Mouse (Mus musculus): ENCODE measurements around the gene Nudt3. TPM values are rescaled to one million over a fixed set of nuclear protein-coding genes. Genes with fewer than 3 reads are reported as not detected.

The Nudt3 gene
- polyA plus RNA-seq, 1 experiment from 2014 or later: 96.2 TPM

GRCm38 (mm10) chr17:27628376-27628775 is 5.1 kb upstream of the Nudt3 start:
- no peak overlapping the region for H3K27ac ChIP-seq
- no peak for DNase-seq (ENCODE audit: low spot score)
- no peaks in the 10 kb centered on the region for H3K27me3 ChIP-seq (ENCODE audit: low read depth, poor library complexity, severe bottlenecking)
- peaks cover 50% of the 10 kb centered on the region for H3K36me3 ChIP-seq
- H3K4me1 ChIP-seq: peaks cover 53% of the 10 kb centered on the region
- H3K4me3 ChIP-seq: no peak overlapping the region
- 89% methylated on average over 8 of the region's 8 CpGs for WGBS
- no peaks in the 10 kb centered on the region for H3K9me3 ChIP-seq (replicated peaks)

- no peak for DNase-seq (ENCODE audit: low spot score)
- Histone ChIP-seq H3K4me3 (no peak overlapping the region), H3K27me3 (ENCODE audit: low read depth, poor library complexity, severe bottlenecking) (no peaks in the 10 kb centered on the region), H3K9me3 (replicated peaks) (no peaks in the 10 kb centered on the region), H3K27ac (no peak overlapping the region), H3K4me1 (peaks cover 45% of the 10 kb centered on the region), H3K36me3 (peaks cover 41% of the 10 kb centered on the region)
- 57% methylated on average over 5 of the region's 5 CpGs for WGBS
Measured at GRCm38 (mm10) chr17:27627451-27627850, 4.2 kb upstream of the Nudt3 start.

- no peak overlapping the region for H3K4me3 ChIP-seq
- H3K36me3 ChIP-seq: peaks cover 33% of the 10 kb centered on the region
- WGBS: 27% methylated on average over 5 of the region's 5 CpGs
- H3K9me3 ChIP-seq (replicated peaks): no peaks in the 10 kb centered on the region
- H3K27me3 ChIP-seq (ENCODE audit: low read depth, poor library complexity, severe bottlenecking): no peaks in the 10 kb centered on the region
- no peak for DNase-seq (ENCODE audit: low spot score)
- H3K27ac ChIP-seq: no peak overlapping the region
- peaks cover 39% of the 10 kb centered on the region for H3K4me1 ChIP-seq
Measured at GRCm38 (mm10) chr17:27626681-27627080, 3.4 kb upstream of the Nudt3 start.

- H3K4me3 ChIP-seq: no peak overlapping the region
- no peaks in the 10 kb centered on the region for H3K9me3 ChIP-seq (replicated peaks)
- H3K4me1 ChIP-seq: peaks cover 41% of the 10 kb centered on the region
- H3K27ac ChIP-seq: no peak overlapping the region
- no peak for DNase-seq (ENCODE audit: low spot score)
- H3K27me3 ChIP-seq (ENCODE audit: low read depth, poor library complexity, severe bottlenecking): no peaks in the 10 kb centered on the region
- H3K36me3 ChIP-seq: peaks cover 23% of the 10 kb centered on the region
- 36% methylated on average over 7 of the region's 7 CpGs for WGBS
Measured at GRCm38 (mm10) chr17:27625455-27626251, 2.4 kb upstream of the Nudt3 start.

- H3K9me3 ChIP-seq (replicated peaks): no peaks in the 10 kb centered on the region; the same call in 1 of the 2 replicates
- H3K27me3 ChIP-seq (ENCODE audit: low read depth, poor library complexity, severe bottlenecking): no peaks in the 10 kb centered on the region
- peak overlapping the region; percentile 98 for H3K27ac ChIP-seq
- H3K4me3 ChIP-seq: peak overlapping the region; percentile 86
- peaks cover 27% of the 10 kb centered on the region for H3K36me3 ChIP-seq
- under 1% methylated on average over 70 of the region's 80 CpGs for WGBS
- peaks cover 45% of the 10 kb centered on the region for H3K4me1 ChIP-seq
- DNase-seq (ENCODE audit: low spot score): peak; percentile 80
Measured at GRCm38 (mm10) chr17:27622611-27623359, 510 bp downstream of the Nudt3 start.

- WGBS: 5% methylated on average over 23 of the region's 23 CpGs
Measured at GRCm38 (mm10) chr17:27621705-27622531, 1.4 kb downstream of the Nudt3 start.

GRCm38 (mm10) chr17:27621161-27621560 is 2.1 kb downstream of the Nudt3 start:
- 66% methylated on average over 8 of the region's 8 CpGs for WGBS
- H3K4me1 ChIP-seq: peaks cover 38% of the 10 kb centered on the region
- H3K9me3 ChIP-seq (replicated peaks): no peaks in the 10 kb centered on the region; the same call in 1 of the 2 replicates
- peak overlapping the region; percentile 86 for H3K4me3 ChIP-seq
- DNase-seq (ENCODE audit: low spot score): no peak
- H3K27me3 ChIP-seq (ENCODE audit: low read depth, poor library complexity, severe bottlenecking): no peaks in the 10 kb centered on the region
- peaks cover 43% of the 10 kb centered on the region for H3K36me3 ChIP-seq
- H3K27ac ChIP-seq: peak overlapping the region; percentile 98; the same call in 1 of the 2 replicates

More at GRCm38 (mm10) chr17:27621705-27622531, 1.4 kb downstream of the Nudt3 start:
- peak overlapping the region; percentile 86 for H3K4me3 ChIP-seq
- peak overlapping the region; percentile 98 for H3K27ac ChIP-seq
- DNase-seq (ENCODE audit: low spot score): peak; percentile 55
- H3K36me3 ChIP-seq: peaks cover 36% of the 10 kb centered on the region
- H3K9me3 ChIP-seq (replicated peaks): no peaks in the 10 kb centered on the region; the same call in 1 of the 2 replicates
- peaks cover 44% of the 10 kb centered on the region for H3K4me1 ChIP-seq
- no peaks in the 10 kb centered on the region for H3K27me3 ChIP-seq (ENCODE audit: low read depth, poor library complexity, severe bottlenecking)

- Histone ChIP-seq H3K27me3 (ENCODE audit: low read depth, poor library complexity, severe bottlenecking) (no peaks in the 10 kb centered on the region), H3K36me3 (peaks cover 72% of the 10 kb centered on the region), H3K4me1 (peaks cover 22% of the 10 kb centered on the region), H3K27ac (no peak overlapping the region), H3K9me3 (replicated peaks) (no peaks in the 10 kb centered on the region; the same call in 1 of the 2 replicates), H3K4me3 (no peak overlapping the region)
- DNase-seq (ENCODE audit: low spot score): no peak
- 78% methylated on average over 7 of the region's 7 CpGs for WGBS
Measured at GRCm38 (mm10) chr17:27615388-27615787, 7.9 kb downstream of the Nudt3 start.

- Histone ChIP-seq H3K9me3 (replicated peaks) (no peaks in the 10 kb centered on the region; the same call in 1 of the 2 replicates), H3K27ac (no peak overlapping the region), H3K4me3 (no peak overlapping the region), H3K27me3 (ENCODE audit: low read depth, poor library complexity, severe bottlenecking) (no peaks in the 10 kb centered on the region), H3K4me1 (peaks cover 20% of the 10 kb centered on the region), H3K36me3 (peaks cover 61% of the 10 kb centered on the region)
- WGBS: 83% methylated on average over 4 of the region's 4 CpGs
- no peak for DNase-seq (ENCODE audit: low spot score)
Measured at GRCm38 (mm10) chr17:27613016-27613415, 10.3 kb downstream of the Nudt3 start.

GRCm38 (mm10) chr17:27611994-27612393 is 11.3 kb downstream of the Nudt3 start:
- Histone ChIP-seq H3K4me3 (no peak overlapping the region), H3K4me1 (peaks cover 20% of the 10 kb centered on the region), H3K27ac (no peak overlapping the region), H3K36me3 (peaks cover 55% of the 10 kb centered on the region), H3K27me3 (ENCODE audit: low read depth, poor library complexity, severe bottlenecking) (no peaks in the 10 kb centered on the region), H3K9me3 (replicated peaks) (no peaks in the 10 kb centered on the region)
- 84% methylated on average over 5 of the region's 5 CpGs for WGBS
- DNase-seq (ENCODE audit: low spot score): no peak

- H3K27ac ChIP-seq: no peak overlapping the region
- no peaks in the 10 kb centered on the region for H3K27me3 ChIP-seq (ENCODE audit: low read depth, poor library complexity, severe bottlenecking)
- H3K4me3 ChIP-seq: no peak overlapping the region
- H3K36me3 ChIP-seq: peaks cover 50% of the 10 kb centered on the region
- H3K9me3 ChIP-seq (replicated peaks): no peaks in the 10 kb centered on the region
- no peak for DNase-seq (ENCODE audit: low spot score)
- H3K4me1 ChIP-seq: peaks cover 20% of the 10 kb centered on the region
- 70% methylated on average over 3 of the region's 3 CpGs for WGBS
Measured at GRCm38 (mm10) chr17:27611519-27611884, 11.8 kb downstream of the Nudt3 start.

GRCm38 (mm10) chr17:27610679-27611518 is 12.4 kb downstream of the Nudt3 start:
- Histone ChIP-seq H3K36me3 (peaks cover 49% of the 10 kb centered on the region), H3K4me3 (no peak overlapping the region), H3K4me1 (peaks cover 20% of the 10 kb centered on the region), H3K9me3 (replicated peaks) (no peaks in the 10 kb centered on the region), H3K27ac (no peak overlapping the region), H3K27me3 (ENCODE audit: low read depth, poor library complexity, severe bottlenecking) (no peaks in the 10 kb centered on the region)
- DNase-seq (ENCODE audit: low spot score): no peak
- WGBS: 87% methylated on average over 10 of the region's 10 CpGs

Measured in limb, embryonic 10.5 days (tissue).